Mouse (Mus musculus): ENCODE measurements at regions not wholly inside any gene's neighbourhood (a gene's known extent, or its start where the extent isn't known, plus 50 kb on each side); places are given as distances from the start of the nearest gene placed in this dataset.

GRCm38 (mm10) chr15:57073776-57074175 lies 403.6 kb downstream of the Slc22a22 start:
- TF ChIP-seq CTCF (IDR thresholded peaks at IDR 0.05; ENCODE audit: control insufficient read depth, insufficient read depth, insufficient read length) (no peak), FOSL1 (IDR thresholded peaks at IDR 0.05; ENCODE audit: insufficient read depth, low read length, poor library complexity, severe bottlenecking) (no peak), USF1 (IDR thresholded peaks at IDR 0.05; ENCODE audit: low read depth) (no peak), MAX (IDR thresholded peaks at IDR 0.05) (no peak), CEBPB (IDR thresholded peaks at IDR 0.05; ENCODE audit: low read depth) (no peak)
